Mouse (Mus musculus): Measurements from ENCODE around the gene Cpped1.

Cpped1 gene

DNA sequence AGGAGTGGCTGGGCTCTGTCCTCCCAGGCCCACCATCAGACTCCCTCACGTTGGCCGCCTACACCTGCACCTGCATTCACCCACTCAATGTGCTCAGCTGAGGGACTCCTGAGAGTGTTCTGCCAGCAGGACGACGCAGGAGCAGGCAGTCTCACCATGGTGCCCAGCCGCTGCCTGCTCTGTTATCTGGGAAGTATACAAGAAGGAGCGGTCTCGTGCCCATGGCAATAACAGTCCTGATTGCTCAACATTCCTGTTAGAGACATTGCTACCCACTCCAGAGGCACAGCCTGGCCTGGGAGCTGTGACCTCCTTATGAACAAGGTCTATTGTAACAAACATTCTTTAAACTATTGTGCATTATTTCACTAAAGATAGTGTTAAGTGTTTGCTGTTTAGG, 151.3 kb downstream of the Cpped1 start:
- DNase-seq (ENCODE audit: low spot score): no peak

DNA sequence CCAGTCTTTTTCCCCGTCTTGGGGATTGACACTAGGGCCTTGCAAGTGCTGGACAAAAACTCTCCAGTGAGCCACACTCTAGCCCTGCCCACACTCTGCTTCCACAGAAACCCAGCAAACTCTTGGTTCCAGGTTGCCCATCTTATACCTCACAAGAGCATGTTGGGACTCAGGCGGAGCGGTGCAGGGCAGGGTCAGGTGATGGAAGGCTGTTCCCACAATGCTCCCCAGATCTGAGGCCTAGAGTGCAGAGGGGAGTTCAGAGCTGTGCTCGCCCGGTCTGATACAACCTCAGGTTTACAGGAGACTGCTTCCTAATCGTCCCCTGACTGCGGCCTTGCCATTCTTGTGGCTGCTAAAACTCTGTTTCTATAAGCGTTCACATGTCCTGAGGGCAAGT, 151.8 kb downstream of the Cpped1 start:
- DNase-seq (ENCODE audit: low spot score): no peak

DNA sequence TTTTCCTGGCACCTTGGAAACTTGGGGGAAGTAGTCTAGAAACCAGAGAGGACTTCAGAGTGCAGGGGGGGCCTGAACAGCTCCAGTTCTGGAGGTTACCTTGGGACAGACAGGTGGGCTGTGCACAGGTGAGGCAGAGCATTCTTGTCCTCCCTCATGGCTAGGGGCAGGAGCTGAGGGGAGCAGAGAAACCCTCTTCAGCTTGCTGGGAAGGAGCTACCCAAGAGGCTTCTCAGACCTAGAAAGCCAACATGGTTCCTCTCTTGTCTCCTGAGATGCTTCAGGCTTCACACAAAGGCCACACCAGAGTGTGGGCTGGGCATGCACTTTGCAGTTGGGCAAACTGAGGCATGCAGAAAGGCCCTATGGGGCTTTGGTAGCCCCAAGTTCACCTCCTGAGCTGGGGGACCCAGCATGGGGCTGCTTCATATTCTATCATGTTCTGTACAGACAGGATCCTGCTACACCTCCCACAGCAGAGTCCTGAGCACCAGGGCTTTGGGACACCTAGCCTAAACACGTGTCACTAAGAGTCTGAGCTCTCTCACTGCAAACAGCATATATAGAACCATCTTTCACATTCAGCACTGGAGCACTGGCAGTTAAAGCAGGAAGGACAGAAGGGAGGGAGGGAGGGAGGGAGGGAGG, 152.5 kb downstream of the Cpped1 start:
- no peak for DNase-seq (ENCODE audit: low spot score)

DNA sequence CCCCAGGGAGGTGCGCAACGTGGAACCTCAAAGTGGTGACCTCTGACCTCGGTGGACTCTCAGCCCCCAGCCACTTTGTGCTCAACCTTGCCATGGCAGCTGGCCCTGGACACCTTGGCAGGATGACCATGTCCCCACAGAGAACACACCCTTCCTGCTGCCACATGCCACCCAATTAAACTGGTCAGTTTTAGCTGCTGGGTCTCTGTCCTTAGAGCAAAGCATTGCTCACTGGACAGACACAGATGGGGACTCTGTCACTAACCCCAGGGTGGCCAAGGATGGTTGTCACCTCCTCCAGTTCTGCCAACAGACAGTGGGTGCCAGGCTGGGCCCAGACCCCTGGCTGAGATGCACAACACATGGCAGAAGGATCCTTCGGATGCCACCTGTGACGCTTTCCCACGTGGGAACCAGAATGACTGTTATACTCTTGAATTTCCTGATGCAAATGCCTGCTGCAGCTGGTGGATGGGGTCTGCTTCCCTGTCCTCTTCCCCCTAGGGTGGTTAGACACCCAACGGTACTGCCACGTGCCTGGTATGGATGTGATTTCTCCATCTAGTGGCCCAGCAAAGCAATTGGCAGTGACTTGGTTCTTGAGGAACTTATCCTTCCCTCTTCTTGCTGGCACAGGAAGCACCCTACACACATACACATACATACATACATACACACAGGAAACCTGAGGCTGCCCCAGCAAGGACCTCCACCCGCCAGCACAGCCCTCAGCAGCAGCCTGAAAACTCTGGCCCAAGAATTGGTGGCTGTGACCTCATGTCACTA, 153.8 kb downstream of the Cpped1 start:
- no peak for DNase-seq (ENCODE audit: low spot score)

DNA sequence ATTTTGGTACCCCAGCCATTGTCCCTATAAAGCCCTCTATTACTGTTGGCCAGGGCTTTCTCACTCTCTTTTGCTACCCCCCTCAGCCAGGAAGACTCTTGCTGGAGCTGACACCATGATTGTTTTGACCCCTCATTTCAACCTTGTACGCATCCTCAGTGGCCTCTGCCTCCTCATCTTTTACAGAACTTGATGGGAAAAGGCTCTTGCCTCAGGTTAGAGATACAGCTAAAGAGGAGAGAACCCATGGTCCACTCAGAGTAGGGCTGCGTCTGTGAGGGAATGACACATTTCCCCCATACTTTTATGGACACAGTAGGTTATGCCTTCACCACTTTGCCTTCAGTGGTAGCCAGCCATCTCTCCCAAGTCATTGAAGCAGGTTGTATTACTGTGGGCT, 155.1 kb downstream of the Cpped1 start:
- DNase-seq (ENCODE audit: low spot score): no peak
